Mouse (Mus musculus): Measurements from ENCODE around the gene Gm20379.

GRCm38 (mm10) chr13:92332103-92332879 is 26.5 kb downstream of the Gm20379 start:
- no peak for TF ChIP-seq RCOR1 (conservative IDR thresholded peaks at IDR 0.05; ENCODE audit: low read depth, low read length)
- no peak for TF ChIP-seq CTCF (conservative IDR thresholded peaks at IDR 0.05 in 1 of 2, IDR thresholded peaks at IDR 0.05 in 1 of 2; ENCODE audit: low read depth in 2 of 2, low read length in 2 of 2)
- no peak for TF ChIP-seq USF1 (IDR thresholded peaks at IDR 0.05; ENCODE audit: low read depth, low read length)
- no peak for TF ChIP-seq MAX (IDR thresholded peaks at IDR 0.05; ENCODE audit: low read length)
- no peak for TF ChIP-seq ZKSCAN1 (IDR thresholded peaks at IDR 0.05; ENCODE audit: borderline replicate concordance, low read depth, low read length)
- TF ChIP-seq ZNF384 (IDR thresholded peaks at IDR 0.05; ENCODE audit: low read depth, low read length) = no peak
- TF ChIP-seq ETS1 (conservative IDR thresholded peaks at IDR 0.05; ENCODE audit: low read depth, low read length) = no peak
- no peak for TF ChIP-seq MAFK (IDR thresholded peaks at IDR 0.05; ENCODE audit: insufficient replicate concordance, low read length)
- no peak for TF ChIP-seq NRF1 (IDR thresholded peaks at IDR 0.05; ENCODE audit: low read depth, low read length)
- TF ChIP-seq IRF4 (IDR thresholded peaks at IDR 0.05; ENCODE audit: low read depth, low read length) = no peak
- no peak for TF ChIP-seq TCF12 (IDR thresholded peaks at IDR 0.05; ENCODE audit: low read depth, low read length)
